In the genomic region with DNA sequence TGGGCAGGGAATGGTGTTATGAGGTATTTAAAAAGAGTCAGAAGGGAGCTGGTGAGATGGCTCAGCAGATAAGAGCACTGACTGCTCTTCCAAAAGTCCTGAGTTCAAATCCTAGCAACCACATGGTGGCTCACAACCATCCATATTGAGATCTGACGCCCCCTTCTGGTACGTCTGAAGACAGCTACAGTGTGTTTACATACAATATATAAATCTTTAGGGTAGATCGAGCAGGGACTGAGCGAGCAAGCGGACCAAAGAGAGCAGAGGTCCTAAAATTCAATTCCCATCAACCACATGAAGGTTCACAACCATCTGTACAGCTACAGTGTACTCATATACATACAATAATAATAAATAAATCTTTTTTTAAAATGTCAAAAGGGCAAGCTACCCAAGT, we compare ENCODE assay signal across 6 mouse cellular contexts.
DNase-seq lines count a peak whose midpoint lies in the region; ATAC-seq and TF ChIP-seq lines count a peak whose summit lies in the region.
"Not testable (repeated sequence)": the region's sequence is repeated elsewhere in the genome, so short reads cannot be mapped to it uniquely, and the experiment has no call there.

No protein-coding gene starts in this region.

- peak; percentile 20; the same call in 1 of the 2 replicates for TF ChIP-seq CTCF in forebrain, postnatal 0 days (IDR thresholded peaks at IDR 0.05; ENCODE audit: low read depth)
- TF ChIP-seq CTCF in layer of hippocampus, adult 2 months (conservative IDR thresholded peaks at IDR 0.05), result peak; percentile 46

- not testable (repeated sequence) for H3K36me3 ChIP-seq in forebrain, postnatal 0 days (ENCODE audit: insufficient read depth); heart, embryonic 11.5 days (ENCODE audit: control insufficient read depth, insufficient read depth, low read length); heart, embryonic 15.5 days; stomach, embryonic 14.5 days (ENCODE audit: control insufficient read depth, insufficient read depth, low read length)

- not testable (repeated sequence) for H3K9me3 ChIP-seq in forebrain, postnatal 0 days (ENCODE audit: low read length); heart, embryonic 11.5 days (replicated peaks; ENCODE audit: control insufficient read depth, low read length); heart, embryonic 15.5 days (replicated peaks); stomach, embryonic 14.5 days (ENCODE audit: control insufficient read depth, low read depth, low read length)

- not testable (repeated sequence) for H3K27ac ChIP-seq in forebrain, postnatal 0 days (ENCODE audit: low read depth, low read length); layer of hippocampus, adult 2 months
- H3K27ac ChIP-seq in heart, embryonic 11.5 days (ENCODE audit: low read depth, low read length), result peak overlapping the region; percentile 89
- H3K27ac ChIP-seq in heart, embryonic 15.5 days, result peak overlapping the region; percentile 75
- H3K27ac ChIP-seq in stomach, embryonic 14.5 days (ENCODE audit: low read length), result peak overlapping the region; percentile 49; the same call in 1 of the 2 replicates

- WGBS in forebrain, postnatal 0 days, result 94% methylated on average over 5 of the region's 5 CpGs
- 81% methylated on average over 5 of the region's 5 CpGs for WGBS in heart, embryonic 11.5 days (ENCODE audit: insufficient replicate concordance)
- WGBS in heart, embryonic 15.5 days, result 85% methylated on average over 5 of the region's 5 CpGs
- WGBS in stomach, embryonic 14.5 days, result 79% methylated on average over 5 of the region's 5 CpGs

- H3K4me2 ChIP-seq in forebrain, postnatal 0 days (ENCODE audit: low read depth); heart, embryonic 15.5 days; stomach, embryonic 14.5 days (replicated peaks; ENCODE audit: low read depth, low read length): not testable (repeated sequence)
- H3K4me2 ChIP-seq in heart, embryonic 11.5 days, result peak overlapping the region; percentile 41; the same call in 1 of the 2 replicates

- peak; percentile 48 for DNase-seq in ES-CJ7 (ENCODE audit: low read depth, low spot score)
- not testable (repeated sequence) for DNase-seq in forebrain, postnatal 0 days; layer of hippocampus, adult 2 months (ENCODE audit: low spot score in 2 of 2)

- H3K27me3 ChIP-seq in forebrain, postnatal 0 days (ENCODE audit: insufficient read depth, low read length); heart, embryonic 11.5 days (ENCODE audit: control insufficient read depth, insufficient read depth, low read length); heart, embryonic 15.5 days; stomach, embryonic 14.5 days (ENCODE audit: control insufficient read depth, insufficient read depth, low read length): not testable (repeated sequence)

- not testable (repeated sequence) for H3K9ac ChIP-seq in forebrain, postnatal 0 days; heart, embryonic 11.5 days (ENCODE audit: low read depth, low read length); heart, embryonic 15.5 days; stomach, embryonic 14.5 days (replicated peaks; ENCODE audit: low read depth, low read length)

- ATAC-seq in forebrain, postnatal 0 days; heart, embryonic 11.5 days (replicated peaks; ENCODE audit: insufficient number of reproducible peaks, low FRiP score, low TSS enrichment); heart, embryonic 15.5 days (replicated peaks; ENCODE audit: insufficient number of reproducible peaks, insufficient read depth, low FRiP score, low read depth); stomach, embryonic 14.5 days (ENCODE audit: insufficient number of reproducible peaks, insufficient read depth, low FRiP score, low read depth): not testable (repeated sequence)

- H3K4me1 ChIP-seq in forebrain, postnatal 0 days (ENCODE audit: insufficient read depth); stomach, embryonic 14.5 days (ENCODE audit: control insufficient read depth, insufficient read depth, low read length): not testable (repeated sequence)
- H3K4me1 ChIP-seq in heart, embryonic 11.5 days (ENCODE audit: control insufficient read depth, insufficient read depth, low read length), result peaks cover 22% of the 10 kb centered on the region
- peaks cover 25% of the 10 kb centered on the region for H3K4me1 ChIP-seq in heart, embryonic 15.5 days (replicated peaks)

- not testable (repeated sequence) for H3K4me3 ChIP-seq in forebrain, postnatal 0 days (ENCODE audit: low read depth, low read length); heart, embryonic 11.5 days (ENCODE audit: low read depth, low read length); heart, embryonic 15.5 days; layer of hippocampus, adult 2 months; stomach, embryonic 14.5 days (ENCODE audit: low read depth, low read length)
